Mouse (Mus musculus) G1E (cell line): ENCODE data around the gene Fgfr2.

ENCODE experiments used
- CTCF ChIP-seq: IDR thresholded peaks from 2 replicates; pipeline ENCODE4 v1.5.1; 2012; ENCODE audit warnings: low read depth, low read length, inconsistent platforms, mixed read lengths
- GATA1 ChIP-seq: IDR thresholded peaks from 2 replicates; pipeline ENCODE4 v1.6.1; 2012; ENCODE audit warnings: borderline replicate concordance, low read length, inconsistent platforms, mixed read lengths

GRCm38 (mm10) chr7:132349075-132349572, 774.0 kb downstream of the Fgfr2 start:
- TF ChIP-seq CTCF (no peak), GATA1 (no peak)
